Mouse (Mus musculus) embryonic facial prominence, embryonic 11.5 days (tissue): ENCODE measurements around the gene Elmo3. TPM values are rescaled to one million over a fixed set of nuclear protein-coding genes. Genes with fewer than 3 reads are reported as not detected.

Experiments
- ATAC-seq: fragments of 200-750 bp; cut with Nextera tagmentation; replicated peaks from 2 replicates; pipeline ENCODE4 v1.8.0; 2017; ENCODE audit warnings: low read depth; ENCODE audit not compliant: insufficient number of reproducible peaks, low FRiP score, low TSS enrichment
- DNase-seq: peaks from one replicate; pipeline ENCODE4 v3.0.0-alpha.2; 2015; ENCODE audit warnings: low spot score
- H3K27ac ChIP-seq: fragments of 300-500 bp; sonication (generic); replicated peaks from 2 replicates; pipeline ENCODE4 v1.5.1; 2014; ENCODE audit warnings: mild to moderate bottlenecking, low read depth, low read length, control low read depth
- H3K27me3 ChIP-seq: fragments of 300-500 bp; sonication (generic); 2 replicates; pipeline ENCODE4 v1.6.1; 2014; ENCODE audit warnings: mild to moderate bottlenecking, low read length, moderate library complexity, mixed read lengths; ENCODE audit not compliant: control insufficient read depth, insufficient read depth
- H3K36me3 ChIP-seq: fragments of 300-500 bp; sonication (generic); replicated peaks from 2 replicates; pipeline ENCODE4 v1.6.1; 2014; ENCODE audit warnings: low read depth, mild to moderate bottlenecking, low read length, moderate library complexity, mixed read lengths; ENCODE audit not compliant: control insufficient read depth, insufficient read depth
- H3K4me1 ChIP-seq: fragments of 300-500 bp; sonication (generic); 2 replicates; pipeline ENCODE4 v1.6.1; 2014; ENCODE audit warnings: low read length, mixed read lengths; ENCODE audit not compliant: control insufficient read depth, insufficient read depth
- H3K4me2 ChIP-seq: fragments of 300-500 bp; sonication (generic); 2 replicates; pipeline ENCODE4 v1.6.1; 2014; ENCODE audit warnings: low read depth, mild to moderate bottlenecking, control low read depth, low read length, moderate library complexity
- H3K4me3 ChIP-seq: fragments of 300-500 bp; sonication (generic); 2 replicates; pipeline ENCODE4 v1.5.1; 2014; ENCODE audit warnings: low read depth, low read length, control low read depth
- H3K9ac ChIP-seq: fragments of 300-500 bp; sonication (generic); replicated peaks from 2 replicates; pipeline ENCODE4 v1.6.1; 2014; ENCODE audit warnings: mild to moderate bottlenecking, control low read depth, low read length
- H3K9me3 ChIP-seq: fragments of 300-500 bp; sonication (generic); replicated peaks from 2 replicates; pipeline ENCODE4 v1.6.1; 2016; ENCODE audit warnings: mild to moderate bottlenecking, low read length, inconsistent platforms, mixed read lengths; ENCODE audit not compliant: control insufficient read depth
- WGBS: fragments of 180-500 bp; shearing (Covaris S2); extraction: QIAGEN DNeasy Blood & Tissue Kit; methylation state at CpG from one replicate; pipeline ENCODE4 v1.1.7; 2014; 5-methylcytosine and 5-hydroxymethylcytosine counted together
- polyA plus RNA-seq: library from polyadenylated mRNA; unstranded; fragments of >200 nt; fragmentation: Nextera tagmentation; extraction: Ambion mirVana; gene quantifications from 2 replicates; pipeline ENCODE4 v1.2.1, GENCODE M21; 2014

The Elmo3 gene
- 2.8 and 3.3 TPM in 2 replicates for polyA plus RNA-seq

GRCm38 (mm10) chr8:105305211-105306145, at the start of gene Elmo3:
Gene Elmo3 (plus strand): TSS chr8:105305601.
- Histone ChIP-seq H3K4me1 (peaks cover 5% of the 10 kb centered on the region; the same call in 1 of the 2 replicates), H3K9ac (peak within 1 kb of the TSS; percentile 53), H3K9me3 (no peaks in the 10 kb centered on the region), H3K27me3 (no peaks in the 10 kb centered on the region), H3K36me3 (peaks cover 7% of the 10 kb centered on the region; the same call in 1 of the 2 replicates), H3K27ac (peak within 1 kb of the TSS; percentile 56; the same call in 1 of the 2 replicates), H3K4me3 (peak within 1 kb of the TSS; percentile 25), H3K4me2 (peak within 1 kb of the TSS; percentile 57)
- WGBS: 6% methylated on average over 26 of the region's 30 CpGs
- peak; percentile 67 for DNase-seq
- ATAC-seq: peak; percentile 66

GRCm38 (mm10) chr8:105257318-105258114, 47.9 kb upstream of the Elmo3 start:
- no peak overlapping the region for H3K27ac ChIP-seq
- peaks cover 7% of the 10 kb centered on the region for H3K4me1 ChIP-seq
- no peak overlapping the region for H3K9ac ChIP-seq
- ATAC-seq (no peak), DNase-seq (no peak)
- peaks cover 34% of the 10 kb centered on the region for H3K27me3 ChIP-seq
- WGBS: 61% methylated on average over 7 of the region's 7 CpGs
- no peaks in the 10 kb centered on the region for H3K36me3 ChIP-seq
- H3K9me3 ChIP-seq: no peaks in the 10 kb centered on the region
- H3K4me2 ChIP-seq: no peak overlapping the region
- no peak overlapping the region for H3K4me3 ChIP-seq

- ATAC-seq: peak; percentile 46
- Histone ChIP-seq H3K4me1 (peaks cover 7% of the 10 kb centered on the region), H3K27me3 (peaks cover 45% of the 10 kb centered on the region), H3K9ac (0 out of 2 replicates have a peak overlapping the region, but pooled peaks have one; percentile 7), H3K36me3 (no peaks in the 10 kb centered on the region), H3K4me2 (peak overlapping the region; percentile 75), H3K4me3 (peak overlapping the region; percentile 31), H3K27ac (no peak overlapping the region), H3K9me3 (no peaks in the 10 kb centered on the region)
- DNase-seq: peak; percentile 54
- WGBS: 2% methylated on average over 55 of the region's 55 CpGs
These were observed 46.3 kb upstream of the Elmo3 start for GRCm38 (mm10) chr8:105258911-105259720.

- H3K36me3 ChIP-seq: no peaks in the 10 kb centered on the region
- no peak overlapping the region for H3K9ac ChIP-seq
- peak overlapping the region; percentile 75 for H3K4me2 ChIP-seq
- H3K27me3 ChIP-seq: peaks cover 45% of the 10 kb centered on the region
- DNase-seq: peak; percentile 88
- no peaks in the 10 kb centered on the region for H3K9me3 ChIP-seq
- peak overlapping the region; percentile 31 for H3K4me3 ChIP-seq
- no peak overlapping the region for H3K27ac ChIP-seq
- ATAC-seq: peak; percentile 11
- peaks cover 4% of the 10 kb centered on the region for H3K4me1 ChIP-seq
- 2% methylated on average over 30 of the region's 30 CpGs for WGBS
These were observed 45.6 kb upstream of the Elmo3 start for GRCm38 (mm10) chr8:105259721-105260320.

- H3K9ac ChIP-seq: no peak overlapping the region
- no peak for DNase-seq
- peaks cover 2% of the 10 kb centered on the region for H3K4me1 ChIP-seq
- H3K36me3 ChIP-seq: no peaks in the 10 kb centered on the region
- H3K27me3 ChIP-seq: peaks cover 49% of the 10 kb centered on the region
- 54% methylated on average over 7 of the region's 7 CpGs for WGBS
- H3K9me3 ChIP-seq: no peaks in the 10 kb centered on the region
- no peak overlapping the region for H3K27ac ChIP-seq
- H3K4me2 ChIP-seq: no peak overlapping the region
- no peak for ATAC-seq
- no peak overlapping the region for H3K4me3 ChIP-seq
These were observed 44.9 kb upstream of the Elmo3 start for GRCm38 (mm10) chr8:105260371-105261099.

- WGBS: 86% methylated on average over 12 of the region's 12 CpGs
- ATAC-seq (no peak), DNase-seq (no peak)
- H3K9ac ChIP-seq: no peak overlapping the region
- no peak overlapping the region for H3K4me3 ChIP-seq
- H3K4me2 ChIP-seq: no peak overlapping the region
- peaks cover 53% of the 10 kb centered on the region for H3K27me3 ChIP-seq
- H3K27ac ChIP-seq: no peak overlapping the region
- peaks cover 2% of the 10 kb centered on the region for H3K4me1 ChIP-seq
- no peaks in the 10 kb centered on the region for H3K9me3 ChIP-seq
- no peaks in the 10 kb centered on the region for H3K36me3 ChIP-seq
These were observed 43.9 kb upstream of the Elmo3 start for GRCm38 (mm10) chr8:105261326-105261980.
